Mouse (Mus musculus): Measurements from ENCODE around the gene Tnpo2.
A peak's percentile ranks its signal among the peaks of the same experiment; 100 is the strongest.

The Tnpo2 gene

GRCm38 (mm10) chr8:85036718-85037365, at the start of gene Tnpo2:
TSS of gene Tnpo2 (plus strand) at chr8:85036915.
- DNase-seq (ENCODE audit: low read depth, low spot score) = peak; percentile 96

DNA sequence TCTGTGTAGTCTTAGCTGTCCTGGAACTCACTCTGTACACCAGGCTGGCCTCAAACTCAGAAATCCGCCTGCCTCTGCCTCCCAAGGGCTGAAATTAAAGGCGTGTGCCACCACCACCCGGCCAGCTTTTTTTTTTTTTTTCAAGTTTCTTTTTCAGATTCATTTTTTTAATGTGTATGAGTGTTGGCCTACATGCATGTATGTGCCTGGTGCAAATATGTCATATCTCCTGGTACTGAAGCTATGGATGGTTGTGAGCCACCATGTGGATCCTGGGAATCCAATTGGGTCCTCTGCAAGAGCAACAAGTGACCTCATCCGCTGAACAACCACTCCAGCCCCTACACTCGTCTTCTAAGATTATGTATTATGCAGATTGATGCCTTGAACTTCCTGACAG, 49.3 kb upstream of the Tnpo2 start:
- DNase-seq (ENCODE audit: low read depth, low spot score) = no peak

- DNase-seq (ENCODE audit: low read depth, low spot score) = no peak
Measured at GRCm38 (mm10) chr8:84987903-84988302, 48.8 kb upstream of the Tnpo2 start.

DNA sequence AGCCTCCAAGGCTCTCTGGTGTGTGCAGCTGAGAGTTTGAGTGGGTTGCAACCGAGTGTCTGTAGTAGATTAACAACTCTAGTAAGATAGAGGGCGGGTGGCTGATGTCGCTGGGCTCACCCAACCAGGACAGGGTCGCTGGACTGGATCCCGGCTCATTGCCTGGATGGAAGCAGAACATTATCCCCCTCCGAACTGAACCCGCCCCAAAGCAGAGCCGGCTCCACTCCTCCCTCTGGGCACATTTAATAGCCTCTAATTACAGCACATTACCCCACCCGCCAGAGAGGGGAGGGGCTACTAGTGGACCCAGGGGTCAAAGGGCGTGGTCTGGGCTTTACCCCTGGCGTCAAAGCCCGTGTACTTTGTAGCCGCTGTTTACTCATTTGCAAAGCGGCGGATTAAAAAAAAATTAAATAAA, 47.4 kb upstream of the Tnpo2 start:
- peak; percentile 62 for DNase-seq (ENCODE audit: low read depth, low spot score)

DNA sequence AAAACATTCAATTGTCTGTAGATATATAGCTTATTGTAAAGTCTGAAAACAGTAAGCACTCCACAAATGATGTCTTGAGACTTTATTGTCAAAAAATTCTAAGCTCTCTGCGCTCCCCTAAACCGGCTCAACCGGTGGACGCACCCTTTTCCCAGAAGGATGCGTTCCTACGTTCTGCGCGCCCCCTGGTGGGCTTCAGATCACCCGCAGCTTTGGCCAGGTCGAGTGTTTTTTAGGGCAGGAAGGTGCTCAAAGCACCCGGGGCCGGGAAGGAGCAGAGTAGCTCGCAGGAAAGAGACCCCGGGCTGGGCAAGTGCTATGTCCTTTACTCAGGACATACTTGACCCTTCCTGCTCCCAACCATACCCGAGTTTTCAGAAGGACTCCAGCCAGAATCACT, 46.9 kb upstream of the Tnpo2 start:
- peak; percentile 93 for DNase-seq (ENCODE audit: low read depth, low spot score)

GRCm38 (mm10) chr8:84990349-84990748, 46.4 kb upstream of the Tnpo2 start, which contains the start of gene Hook2:
TSS of gene Hook2 (plus strand) at chr8:84990603.
- DNase-seq (ENCODE audit: low read depth, low spot score) = peak; percentile 99

- no peak for DNase-seq (ENCODE audit: low read depth, low spot score)
Measured at GRCm38 (mm10) chr8:84990836-84991235, 45.9 kb upstream of the Tnpo2 start.

DNA sequence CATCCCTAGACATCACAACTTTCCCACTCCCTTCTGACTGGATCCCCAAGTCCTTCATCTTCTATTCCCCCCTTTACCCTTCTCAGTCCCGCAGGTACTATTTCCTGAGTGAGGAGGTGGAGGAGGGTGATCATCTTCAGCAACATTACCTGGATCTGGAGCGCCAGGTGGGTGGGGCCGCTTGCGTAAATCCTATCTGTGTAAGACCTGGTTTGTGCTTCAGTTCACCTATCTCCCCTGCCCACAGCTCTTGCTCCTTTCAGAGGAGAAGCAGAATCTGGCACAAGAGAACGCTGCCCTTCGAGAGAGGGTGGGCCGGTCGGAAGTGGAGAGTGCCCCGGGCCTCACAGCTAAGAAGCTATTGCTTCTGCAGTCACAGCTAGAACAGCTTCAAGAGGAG, 42.3 kb upstream of the Tnpo2 start:
- no peak for DNase-seq (ENCODE audit: low read depth, low spot score)

DNA sequence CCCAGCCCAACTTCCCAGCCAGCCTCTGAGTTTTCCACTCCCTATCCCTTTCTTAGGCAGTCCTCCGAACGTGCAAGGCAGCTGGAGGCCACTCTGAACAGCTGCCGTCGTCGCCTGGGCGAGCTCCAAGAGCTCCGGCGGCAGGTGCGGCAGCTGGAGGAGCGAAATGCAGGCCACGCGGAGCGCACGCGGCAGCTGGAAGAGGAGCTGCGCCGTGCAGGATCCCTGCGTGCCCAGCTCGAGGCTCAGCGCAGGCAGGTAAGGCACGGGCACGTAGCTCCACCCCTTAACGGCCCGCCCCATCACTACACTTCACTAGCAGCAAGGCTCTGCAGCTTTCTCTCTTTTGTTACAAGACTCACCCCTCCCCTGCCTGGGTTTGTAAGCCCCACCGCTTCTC, 41.0 kb upstream of the Tnpo2 start:
- no peak for DNase-seq (ENCODE audit: low read depth, low spot score)

- no peak for DNase-seq (ENCODE audit: low read depth, low spot score)
Measured at GRCm38 (mm10) chr8:84996978-84997377, 39.7 kb upstream of the Tnpo2 start.

DNA sequence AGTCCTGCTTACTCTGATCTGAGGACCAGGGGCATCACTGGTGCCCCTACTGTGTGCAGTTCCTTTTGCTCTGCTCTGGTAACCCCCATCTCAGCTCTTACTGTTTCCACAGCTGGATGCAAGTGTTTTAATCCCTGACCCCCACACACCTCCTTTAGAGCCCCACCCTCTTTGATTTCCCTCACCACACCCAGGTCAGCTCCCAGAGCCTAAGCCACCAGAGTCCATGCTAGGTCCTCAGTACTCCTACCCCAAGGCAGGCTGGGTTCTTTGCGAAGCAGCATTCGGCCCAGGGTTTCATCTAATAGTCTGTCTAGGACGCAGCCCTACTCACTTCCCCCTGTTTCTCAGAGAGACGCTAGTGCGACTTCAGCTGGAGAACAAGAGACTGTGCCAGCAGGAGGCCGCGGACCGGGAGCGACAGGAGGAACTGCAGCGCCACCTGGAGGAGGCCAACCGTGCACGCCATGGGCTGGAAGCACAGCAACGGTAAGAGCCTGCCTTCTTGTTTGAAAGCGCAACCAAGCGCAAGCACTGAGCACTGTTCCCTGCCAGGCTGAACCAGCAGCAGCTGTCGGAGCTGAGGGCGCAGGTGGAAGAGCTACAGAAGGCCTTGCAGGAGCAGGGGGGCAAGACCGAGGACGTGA, 38.9 kb upstream of the Tnpo2 start:
- DNase-seq (ENCODE audit: low read depth, low spot score) = peak; percentile 94

DNA sequence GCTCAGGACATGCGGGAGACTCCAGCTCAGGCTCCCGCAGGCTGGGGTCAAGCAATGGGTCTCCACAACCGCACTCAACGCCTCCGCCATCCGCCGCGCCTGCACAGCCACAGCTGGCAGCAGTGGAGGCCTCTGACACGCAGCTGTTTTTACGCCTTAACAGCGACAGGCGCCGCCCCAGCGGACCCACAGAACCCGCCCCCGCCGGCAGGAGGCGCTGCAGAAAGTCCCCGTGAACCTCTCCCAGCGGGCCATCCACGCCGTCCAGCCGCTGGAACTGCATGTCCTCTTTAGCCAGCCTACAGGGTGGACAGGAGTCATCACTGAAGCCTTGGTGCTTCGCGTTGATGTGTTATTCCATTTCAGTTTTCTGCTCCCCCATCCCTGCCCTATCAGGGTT, 29.0 kb upstream of the Tnpo2 start:
- DNase-seq (ENCODE audit: low read depth, low spot score) = no peak

DNA sequence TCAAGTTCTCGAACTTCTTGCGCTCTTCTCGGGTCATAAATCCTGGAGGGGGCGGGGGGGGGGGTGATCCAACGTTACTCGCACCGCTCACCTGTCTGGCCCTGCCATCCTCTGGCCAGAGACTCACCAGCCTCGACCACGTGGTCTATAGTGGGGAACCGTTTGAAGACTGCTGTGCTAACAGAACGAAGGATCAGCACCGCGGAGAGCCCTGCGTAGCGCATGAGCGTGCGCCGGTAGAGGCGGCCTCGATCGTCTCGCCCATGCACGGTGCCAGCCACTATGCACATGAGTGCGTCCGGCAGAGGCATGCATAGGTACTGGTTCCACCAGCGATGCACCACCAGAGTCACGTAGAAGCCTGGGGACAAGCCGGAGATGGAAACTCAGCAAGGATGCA, 25.5 kb upstream of the Tnpo2 start:
- DNase-seq (ENCODE audit: low read depth, low spot score) = no peak

DNA sequence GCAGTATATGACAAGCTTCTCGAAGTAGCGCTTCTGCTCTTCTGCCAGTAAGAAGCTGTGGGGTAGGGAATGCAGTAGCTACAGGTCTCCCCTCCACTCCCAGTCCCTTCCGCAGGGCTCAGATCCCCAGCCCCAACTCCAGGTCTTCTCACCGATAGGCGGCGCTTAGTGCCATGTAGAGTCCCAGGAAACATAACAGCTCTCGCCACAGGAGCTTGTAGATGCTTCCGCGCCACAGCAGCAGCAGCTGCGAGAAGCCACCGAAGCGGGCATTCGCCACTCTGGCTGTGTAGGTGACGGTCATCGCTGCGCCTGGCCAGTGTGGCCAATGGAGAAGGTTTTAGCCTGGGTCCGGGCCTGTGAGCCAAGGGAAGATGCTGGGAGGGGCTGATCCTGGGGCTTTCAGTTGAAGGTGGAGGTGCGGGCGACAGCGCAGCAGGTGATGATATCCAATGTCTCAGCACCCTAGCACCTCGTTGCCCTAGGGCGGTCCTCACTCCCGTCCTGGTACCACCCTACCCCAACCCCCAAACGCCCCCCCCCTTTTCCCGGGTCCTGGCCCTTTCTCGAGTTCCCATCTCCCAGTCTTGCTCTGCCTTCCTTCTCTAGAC, 23.4 kb upstream of the Tnpo2 start:
- peak; percentile 83 for DNase-seq (ENCODE audit: low read depth, low spot score)

DNA sequence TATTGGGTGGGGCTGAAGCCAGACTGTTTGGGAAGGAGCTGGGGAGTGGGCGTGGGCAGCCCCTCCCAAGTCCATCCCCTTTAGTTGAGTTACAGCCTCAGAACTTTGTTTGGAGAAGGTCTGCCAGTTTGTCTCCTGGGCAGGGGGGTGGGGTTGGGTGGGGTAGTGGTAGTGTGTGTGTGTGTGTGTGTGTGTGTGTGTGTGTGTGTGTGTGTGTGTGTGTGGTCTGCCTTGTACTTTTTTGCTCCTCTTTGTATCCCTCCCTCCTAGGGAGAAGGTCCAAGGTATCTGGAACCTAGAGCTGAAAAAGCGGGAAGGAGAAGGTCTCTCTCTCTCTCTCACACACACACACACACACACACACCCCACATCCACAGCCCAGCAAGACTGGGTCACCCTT, 22.3 kb upstream of the Tnpo2 start, which contains the start of gene Best2:
Best2 (minus strand) TSS at position 101 of the 400 bp plus-strand sequence.
- no peak for DNase-seq (ENCODE audit: low read depth, low spot score)

- DNase-seq (ENCODE audit: low read depth, low spot score) = no peak
Measured at GRCm38 (mm10) chr8:85016724-85017123, 20.0 kb upstream of the Tnpo2 start.

DNA sequence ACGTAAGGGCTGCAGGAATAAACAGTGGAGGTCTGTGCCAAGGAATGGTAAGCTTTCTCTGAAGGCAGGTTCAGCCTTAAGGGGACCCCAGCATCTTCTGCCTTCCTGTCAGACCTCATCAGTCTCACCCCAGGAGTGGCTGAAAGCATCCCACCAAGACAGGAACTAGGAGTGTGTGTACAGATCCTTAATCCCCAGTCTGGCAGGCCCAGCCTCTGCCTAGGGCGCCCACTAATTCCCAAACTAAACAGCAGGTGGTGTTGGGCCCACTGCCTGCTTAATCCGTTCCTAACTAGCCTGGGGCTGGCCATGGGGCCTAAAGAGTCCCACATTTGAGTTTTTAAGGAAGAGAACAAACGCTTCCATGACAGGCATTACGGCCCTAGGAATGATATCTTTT, 19.5 kb upstream of the Tnpo2 start:
- no peak for DNase-seq (ENCODE audit: low read depth, low spot score)

DNA sequence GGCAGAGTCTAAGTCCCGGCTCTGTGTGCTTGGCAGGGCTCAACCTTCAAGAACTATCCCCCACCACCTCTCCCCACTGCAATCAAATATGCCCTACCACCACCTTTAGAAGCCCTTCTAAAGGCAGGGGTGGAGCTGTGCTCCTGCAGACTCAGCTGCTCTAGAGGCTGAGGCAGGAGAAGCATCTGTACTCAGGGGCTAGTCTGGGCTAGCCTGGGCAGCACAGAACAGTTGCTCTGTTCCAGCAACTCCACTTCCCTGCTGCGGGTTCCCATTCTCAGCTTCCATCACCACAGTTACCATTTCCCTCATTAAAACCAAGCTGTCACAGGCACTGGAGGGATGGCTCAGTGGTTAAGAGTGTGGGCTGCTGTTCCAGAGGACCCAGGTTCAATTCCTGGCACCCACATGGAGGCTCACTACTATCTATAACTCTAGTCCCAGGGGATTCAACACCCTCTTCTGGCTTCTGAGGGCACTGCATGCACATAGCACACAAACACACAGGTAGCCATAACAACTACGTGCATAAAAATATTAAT, 15.1 kb upstream of the Tnpo2 start:
- DNase-seq (ENCODE audit: low read depth, low spot score) = no peak

DNA sequence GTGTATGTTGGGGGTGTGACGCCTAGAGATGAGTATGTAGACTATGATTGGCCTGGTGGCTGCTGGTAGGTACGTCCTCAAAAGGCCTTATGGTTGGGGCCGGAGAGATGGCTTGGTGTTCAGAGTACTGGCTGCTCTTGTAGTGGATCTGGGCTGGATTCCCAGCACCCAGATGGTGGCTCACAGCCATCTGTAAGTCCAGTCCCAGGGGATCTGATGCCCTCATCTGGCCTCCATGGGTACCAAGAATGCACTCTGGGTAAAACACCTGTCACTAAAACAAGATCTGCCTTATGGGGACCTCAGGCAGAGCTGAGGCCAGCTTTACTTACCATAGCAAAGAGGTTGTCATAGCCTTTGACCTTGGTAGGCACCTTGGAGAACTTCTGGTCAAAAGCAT, 12.9 kb upstream of the Tnpo2 start:
- DNase-seq (ENCODE audit: low read depth, low spot score) = no peak

DNA sequence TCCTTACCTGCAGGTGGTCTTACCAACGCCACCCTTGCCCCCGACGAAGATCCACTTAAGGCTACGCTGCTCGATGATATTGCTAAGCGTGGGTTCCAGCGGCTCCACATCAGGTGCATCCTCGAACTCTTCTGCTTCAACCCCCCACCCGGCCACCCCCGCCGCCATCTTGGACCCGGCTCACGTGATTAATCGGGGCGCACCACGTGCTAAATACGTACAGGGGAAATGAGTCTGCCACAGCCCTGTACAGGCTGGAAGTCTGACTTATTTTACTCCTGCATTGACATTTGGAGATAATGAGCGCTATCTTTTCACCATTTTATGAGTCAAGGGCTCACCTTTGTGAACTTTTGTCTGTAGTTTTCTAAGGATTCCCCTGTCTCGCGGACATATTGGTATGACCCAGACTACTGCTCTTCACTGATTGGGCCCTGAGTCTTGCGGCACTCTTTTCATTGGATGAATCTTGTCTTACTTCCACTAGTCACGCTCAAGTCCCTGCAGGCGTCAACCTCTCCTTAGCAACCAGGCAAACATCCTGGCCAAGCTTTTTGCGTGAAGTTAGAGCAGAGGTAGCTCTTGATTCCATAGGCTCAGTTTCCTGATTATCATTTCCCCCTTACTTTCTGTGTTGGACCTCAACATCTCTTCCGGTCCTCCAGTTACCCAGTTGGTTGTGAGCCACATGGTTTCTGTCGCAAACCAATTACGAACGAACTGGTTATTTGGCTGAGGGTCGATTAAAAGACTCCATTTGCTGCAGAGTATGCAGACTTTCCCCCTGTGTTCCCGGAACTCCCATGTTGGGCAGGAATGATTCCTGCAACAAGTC, 11.4 kb upstream of the Tnpo2 start, which contains the start of gene Asna1:
Asna1 (minus strand) TSS at position 184 of the 835 bp plus-strand sequence.
- DNase-seq (ENCODE audit: low read depth, low spot score) = peak; percentile 94

DNA sequence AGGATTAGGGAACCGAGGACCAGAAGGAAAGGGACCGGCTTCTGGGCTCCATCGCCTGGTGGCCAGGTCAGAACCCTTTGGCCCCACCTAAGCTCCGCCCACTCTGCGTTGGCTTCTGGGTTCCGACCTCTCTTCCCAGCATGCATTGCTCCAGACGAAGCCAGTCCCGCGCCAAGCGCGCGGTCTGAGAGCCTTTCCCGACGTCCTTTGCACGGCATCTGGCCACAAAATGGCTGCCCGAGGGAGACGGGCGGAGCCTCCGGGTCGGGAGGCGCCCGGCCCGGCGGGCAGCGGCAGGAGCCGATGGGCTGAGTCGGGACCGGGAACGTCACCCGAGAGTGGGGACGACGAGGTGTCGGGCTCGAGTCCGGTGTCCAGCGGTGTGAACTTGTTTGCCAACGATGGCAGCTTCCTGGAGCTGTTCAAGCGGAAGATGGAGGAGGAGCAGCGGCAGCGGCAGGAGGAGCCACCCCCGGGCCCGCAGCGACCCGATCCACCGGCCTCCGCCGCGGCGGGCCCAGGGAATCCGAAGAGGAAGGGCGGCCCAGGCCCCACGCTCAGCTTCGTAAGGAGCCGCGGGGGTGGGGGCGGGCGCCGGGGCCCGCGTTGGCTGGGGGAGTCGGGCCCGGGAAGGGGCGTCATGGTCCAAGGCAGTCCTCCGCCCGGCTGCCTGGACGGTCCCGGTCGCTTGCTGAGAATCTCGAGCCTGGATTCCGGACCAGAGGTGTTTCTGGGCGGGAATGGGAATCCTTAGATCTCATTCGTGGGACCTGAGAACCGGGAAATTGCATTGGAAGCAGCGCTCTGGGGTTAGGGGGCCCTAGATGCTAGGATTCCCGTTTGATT, 9.8 kb upstream of the Tnpo2 start, which contains the start of gene Trir:
Trir (plus strand) TSS at position 154 of the 846 bp plus-strand sequence.
- peak; percentile 98 for DNase-seq (ENCODE audit: low read depth, low spot score)

Measured in A20 (cell line).